Mouse (Mus musculus) left cerebral cortex, postnatal 10 days (tissue): Measurements from ENCODE around the gene Eno1. TPM values are rescaled to one million over a fixed set of nuclear protein-coding genes. Genes with fewer than 3 reads are reported as not detected.

Experiments
- DNase-seq, 2 experiments: peaks; one replicate each; pipeline ENCODE4 v3.0.0; 2021 to 2022; ENCODE audit warnings: low spot score in 2 of 2, mixed read lengths in 1 of 2; ENCODE audit errors: extremely low spot score in 1 of 2
- intact Hi-C: fragments of 180-260 bp; cut with DNase I; formaldehyde crosslinking; loops from one replicate; pipeline ENCODE4 v1.15.1; 2025
- total RNA-seq, 2 experiments: library from RNA; stranded (reverse); gene quantifications; 2 replicates each; pipeline ENCODE4 v1.2.3; 2021

Gene Eno1
- total RNA-seq, 2 experiments from 2014 or later = 308 to 325 TPM

DNA sequence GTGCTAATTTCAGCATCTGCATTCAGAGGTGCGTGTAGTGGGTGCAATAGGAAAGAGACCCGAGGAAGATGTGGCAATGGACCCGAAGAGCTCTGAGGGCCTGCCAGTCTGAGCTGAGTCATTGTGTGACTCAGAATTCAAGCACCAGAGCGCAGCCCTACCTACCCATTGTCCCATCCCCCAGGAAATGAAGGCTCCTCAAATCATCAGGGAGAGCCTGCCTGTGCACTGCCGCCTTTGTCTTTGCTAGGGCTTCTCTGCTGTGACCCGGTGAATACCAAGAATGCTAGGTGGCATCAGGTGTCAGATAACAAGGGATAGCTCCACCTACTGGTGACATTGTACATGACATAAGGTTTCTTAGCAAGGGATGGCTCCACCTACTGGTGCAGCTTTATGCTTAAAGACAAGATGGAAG, 3.4 kb downstream of the Eno1 start:
- intact Hi-C loops = loop anchor here (10.0 kb wide), 1 partner anchor 205 kb away; no protein-coding TSS in a partner anchor
- peak; percentile 67 to 84 for DNase-seq

GRCm38 (mm10) chr4:150240381-150240886, 3.9 kb downstream of the Eno1 start:
- DNase-seq = no peak
- intact Hi-C loops = no loop called here

DNA sequence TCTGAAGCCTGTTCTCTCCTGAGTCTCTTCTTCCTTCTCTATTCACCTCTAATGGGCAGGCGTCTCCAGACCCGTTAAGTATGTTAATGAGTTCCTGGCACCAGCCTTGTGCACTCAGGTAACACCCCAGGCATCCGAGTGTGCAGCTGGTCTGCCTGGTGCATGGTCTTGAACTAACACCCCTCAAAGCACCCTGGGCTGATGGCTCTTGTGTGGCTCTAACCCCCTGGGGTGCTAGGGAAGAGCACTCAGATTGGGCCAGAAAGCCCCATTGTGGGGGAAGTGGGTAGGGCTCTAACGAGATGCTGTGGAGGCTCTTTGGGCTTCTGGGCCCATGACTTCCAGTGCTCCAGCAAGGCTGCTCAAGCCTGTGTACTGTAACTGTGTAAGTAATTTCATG, 5.2 kb downstream of the Eno1 start:
- intact Hi-C loops = no loop called here
- DNase-seq = no peak

DNA sequence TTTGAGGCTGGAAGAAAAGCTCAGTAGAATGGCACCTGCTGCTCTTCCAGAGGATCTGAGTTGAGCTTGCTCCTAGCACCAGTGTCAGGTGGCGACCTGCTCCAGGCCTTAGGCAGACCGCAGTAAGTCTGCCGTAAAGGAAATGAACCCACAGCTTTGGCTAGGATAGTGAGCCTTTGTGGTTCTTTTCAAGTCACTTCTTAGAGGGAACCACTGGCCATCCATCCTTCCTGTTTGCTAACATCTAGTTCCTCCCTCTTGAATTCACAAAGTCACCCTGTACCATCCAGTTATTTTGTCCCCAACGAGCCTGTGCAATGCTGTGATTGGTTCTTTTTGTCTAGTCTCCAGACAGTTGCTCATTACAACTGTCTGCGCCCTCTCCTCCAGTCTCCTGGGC, 6.2 kb downstream of the Eno1 start:
- intact Hi-C loops = no loop called here
- no peak for DNase-seq

- DNase-seq = no peak
- intact Hi-C loops = no loop called here
These were observed 9.4 kb downstream of the Eno1 start for GRCm38 (mm10) chr4:150245876-150246275.

DNA sequence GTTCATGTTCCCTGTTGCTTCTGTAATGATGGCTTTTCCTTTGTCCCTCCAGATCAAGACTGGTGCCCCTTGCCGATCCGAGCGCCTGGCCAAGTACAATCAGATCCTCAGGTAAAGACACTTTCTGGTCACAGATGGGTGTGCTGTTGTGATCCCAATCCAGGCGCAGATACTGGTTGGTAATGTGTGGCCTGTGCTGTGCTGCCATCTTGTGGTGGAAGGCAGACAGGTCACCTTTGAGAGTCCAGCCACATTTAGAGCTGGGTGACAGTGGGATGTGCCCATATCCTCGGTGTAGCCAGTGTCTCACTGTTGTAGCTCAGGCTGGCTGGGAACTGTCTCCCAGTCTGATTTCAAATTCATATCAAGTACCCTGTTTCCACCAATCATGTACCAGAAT, 11.5 kb downstream of the Eno1 start:
- intact Hi-C loops = no loop called here
- peak; percentile 71 to 80 for DNase-seq

DNA sequence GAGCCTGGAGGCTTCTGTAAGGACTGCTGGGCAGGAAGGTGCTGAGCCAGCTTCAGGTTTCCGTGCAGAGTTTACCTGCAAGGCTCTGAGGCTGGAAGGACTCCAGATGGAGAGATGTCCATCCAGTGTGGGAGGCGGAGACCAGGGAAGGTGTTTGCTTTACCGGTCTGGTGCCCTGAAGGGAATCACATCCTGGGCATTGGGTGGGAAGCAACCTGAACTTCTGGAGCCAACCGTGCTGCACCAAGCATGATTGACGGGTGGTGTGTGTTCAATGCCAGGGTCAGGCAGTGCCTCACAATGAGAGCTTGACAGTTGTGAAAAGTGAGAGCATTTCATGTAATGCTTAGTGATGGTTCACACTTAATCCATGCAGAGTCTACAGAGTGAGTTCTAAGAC, 12.4 kb downstream of the Eno1 start:
- intact Hi-C loops = no loop called here

DNA sequence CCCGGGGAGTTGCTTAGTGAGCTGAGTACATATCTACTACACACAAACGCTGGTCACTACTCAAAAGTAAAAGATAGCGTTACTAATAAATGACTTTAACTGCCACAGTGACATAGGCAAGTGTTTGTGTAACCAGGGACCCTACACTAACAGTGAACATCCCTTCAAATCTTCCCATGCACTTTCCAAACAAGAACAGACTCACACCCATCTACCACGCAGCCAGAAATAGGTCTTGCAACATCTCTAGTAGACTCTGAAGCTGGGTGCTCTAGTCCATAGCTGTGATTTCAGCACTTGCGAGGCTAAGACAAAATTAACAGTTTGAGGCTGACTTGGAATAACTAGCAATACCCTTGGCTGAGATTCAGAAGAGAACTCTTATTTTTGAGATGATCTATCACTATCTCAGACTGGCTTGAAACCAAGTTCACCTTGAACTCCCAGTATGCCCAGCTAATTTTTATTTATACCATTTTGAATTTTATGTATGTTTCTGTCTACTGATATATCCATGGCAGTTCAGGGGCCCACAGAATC, 13.3 kb downstream of the Eno1 start:
- no peak for DNase-seq
- intact Hi-C loops = no loop called here

More for the DNA sequence above, 12.4 kb downstream of the Eno1 start:
- DNase-seq = no peak

DNA sequence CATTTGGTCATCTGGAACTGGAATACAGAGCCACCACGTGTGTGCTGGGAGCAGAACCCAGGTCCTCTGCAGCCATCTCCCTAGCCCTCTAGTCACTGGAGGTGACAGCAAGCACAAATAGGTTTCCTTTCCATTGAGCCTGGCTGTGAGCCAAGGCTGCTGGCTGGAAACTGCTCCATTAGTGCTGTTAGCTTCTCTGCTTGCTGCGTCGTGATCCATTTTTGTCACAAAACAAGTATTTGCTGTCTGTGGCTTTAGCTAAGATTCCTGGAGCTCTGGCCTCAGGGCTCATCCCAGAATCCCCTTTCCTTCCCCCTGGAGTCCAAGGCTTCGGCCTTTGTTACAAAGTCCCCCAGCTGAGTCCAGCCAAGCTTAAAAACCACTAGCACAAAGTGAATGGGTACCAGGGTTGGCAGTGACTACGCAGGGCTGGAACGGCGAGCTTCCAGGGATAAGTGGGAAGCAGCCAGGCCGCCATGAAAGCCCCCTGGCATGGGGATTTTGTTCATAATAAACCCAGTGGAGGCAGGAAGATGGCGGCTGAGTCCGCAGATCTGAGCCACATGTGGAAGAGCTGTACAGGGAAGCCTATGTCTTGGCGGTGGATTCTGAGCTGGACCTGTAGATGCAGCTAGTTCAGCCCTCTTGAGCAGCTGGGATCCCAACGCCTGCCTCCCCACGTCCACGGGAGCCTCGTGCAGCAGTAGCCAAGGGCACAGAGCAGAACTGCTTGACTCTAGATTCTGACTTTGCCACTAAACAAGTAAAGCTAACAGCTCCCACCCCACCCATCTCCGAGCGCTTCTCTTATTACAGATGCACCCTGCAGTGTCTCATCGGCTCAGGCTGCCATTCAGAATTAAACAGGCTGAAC, 14.3 kb downstream of the Eno1 start:
- peak; percentile 50 to 53 for DNase-seq

DNA sequence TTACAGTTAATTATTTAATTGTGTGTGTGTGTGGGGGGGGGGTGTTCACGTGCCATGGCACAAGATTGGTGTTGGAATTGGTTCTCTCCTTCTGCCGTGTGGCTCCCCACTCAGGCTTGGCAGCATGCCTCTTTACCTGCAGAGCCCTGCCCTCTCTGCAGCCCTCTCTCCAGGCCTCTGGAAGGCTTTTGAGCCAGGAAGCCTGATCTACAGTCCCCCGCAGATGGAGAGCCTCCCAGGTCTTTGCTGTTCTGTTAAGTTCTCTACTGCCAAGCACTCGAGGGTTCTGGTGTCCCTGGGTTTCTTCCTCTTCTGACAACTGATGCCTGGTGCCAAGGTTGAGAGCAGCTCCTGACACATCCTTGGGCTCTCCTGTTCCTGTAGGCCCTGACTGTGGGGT, 17.9 kb downstream of the Eno1 start:
- intact Hi-C loops = no loop called here
- no peak for DNase-seq

More for the DNA sequence above, 14.3 kb downstream of the Eno1 start:
- intact Hi-C loops = no loop called here

DNA sequence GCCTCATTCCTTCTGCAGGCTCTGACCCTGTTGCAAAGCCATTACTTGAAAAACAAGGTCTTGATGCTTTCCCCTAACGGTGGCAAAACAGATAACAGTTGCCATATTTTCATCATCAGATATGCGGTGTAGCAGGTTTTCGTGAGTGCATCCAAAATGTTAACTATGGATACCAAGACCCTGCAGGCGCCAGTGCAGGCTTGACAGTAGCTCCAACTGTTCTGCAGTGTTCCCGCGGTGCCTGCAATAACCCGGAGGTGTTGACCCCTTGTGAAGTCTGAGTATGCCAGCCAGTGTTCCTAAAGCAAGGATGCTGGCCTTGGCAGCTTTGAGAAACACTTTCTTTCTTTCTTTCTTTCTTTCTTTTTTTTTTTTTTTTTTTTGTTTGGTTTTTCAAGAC, 18.7 kb downstream of the Eno1 start:
- DNase-seq = no peak
- intact Hi-C loops = no loop called here

GRCm38 (mm10) chr4:150257252-150258204, 21.0 kb downstream of the Eno1 start:
- peak; percentile 72 to 88 for DNase-seq
- intact Hi-C loops = no loop called here

DNA sequence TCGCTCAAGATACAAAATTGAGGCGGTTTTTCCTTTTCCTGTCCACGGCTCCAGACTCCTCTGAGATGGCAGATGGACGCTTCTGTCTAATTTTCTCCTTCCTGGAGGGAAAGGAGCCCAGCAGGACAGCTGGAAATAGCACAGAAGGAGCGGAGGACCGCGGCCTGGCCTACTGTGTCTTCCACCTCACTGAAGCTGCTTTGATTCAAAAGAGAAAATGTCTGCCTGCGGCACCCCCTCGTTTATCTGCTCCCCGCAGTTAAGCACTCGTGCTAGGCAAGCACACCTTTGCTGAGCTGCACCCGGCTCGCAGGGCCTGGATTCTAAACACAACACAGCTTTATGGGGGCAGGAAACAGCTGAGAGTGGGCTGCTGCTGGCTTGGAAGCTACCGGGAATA, 21.9 kb downstream of the Eno1 start:
- intact Hi-C loops = no loop called here

GRCm38 (mm10) chr4:150259577-150259976, 23.1 kb downstream of the Eno1 start:
- intact Hi-C loops = no loop called here
- DNase-seq = no peak

More for the DNA sequence above, 21.9 kb downstream of the Eno1 start:
- DNase-seq = no peak

GRCm38 (mm10) chr4:150260111-150260510, 23.6 kb downstream of the Eno1 start:
- intact Hi-C loops = loop anchor here (10.0 kb wide), 1 partner anchor 205 kb away; no protein-coding TSS in a partner anchor

DNA sequence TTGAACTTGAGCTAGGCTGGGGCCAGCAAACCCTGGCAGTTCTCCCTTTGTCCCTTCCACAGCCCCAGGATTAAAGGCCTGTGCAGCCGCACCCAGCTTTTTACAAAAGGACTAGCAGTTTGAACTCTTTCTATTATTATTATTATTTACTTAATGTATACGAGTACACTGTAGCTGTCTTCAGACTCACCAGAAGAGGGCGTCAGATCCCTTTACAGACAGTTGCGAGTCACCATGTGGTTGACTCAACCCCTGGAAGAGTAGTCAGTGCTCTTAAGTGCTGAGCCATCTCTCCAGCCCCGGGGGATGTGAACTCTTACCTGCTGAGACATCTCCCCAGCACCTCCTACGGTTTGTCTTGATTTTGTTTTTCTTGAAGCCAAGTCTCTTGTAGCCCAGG, 24.2 kb downstream of the Eno1 start:
- no peak for DNase-seq
- intact Hi-C loops = loop anchor here (10.0 kb wide), 1 partner anchor 204 kb away; no protein-coding TSS in a partner anchor

More at GRCm38 (mm10) chr4:150260111-150260510, 23.6 kb downstream of the Eno1 start:
- no peak for DNase-seq

GRCm38 (mm10) chr4:150262301-150262700, 25.8 kb downstream of the Eno1 start:
- no peak for DNase-seq
- intact Hi-C loops = loop anchor here (10.0 kb wide), 1 partner anchor 202 kb away; no protein-coding TSS in a partner anchor

- intact Hi-C loops = loop anchor here (10.0 kb wide), 1 partner anchor 200 kb away; no protein-coding TSS in a partner anchor
These were observed 28.4 kb downstream of the Eno1 start for GRCm38 (mm10) chr4:150264903-150265302.

DNA sequence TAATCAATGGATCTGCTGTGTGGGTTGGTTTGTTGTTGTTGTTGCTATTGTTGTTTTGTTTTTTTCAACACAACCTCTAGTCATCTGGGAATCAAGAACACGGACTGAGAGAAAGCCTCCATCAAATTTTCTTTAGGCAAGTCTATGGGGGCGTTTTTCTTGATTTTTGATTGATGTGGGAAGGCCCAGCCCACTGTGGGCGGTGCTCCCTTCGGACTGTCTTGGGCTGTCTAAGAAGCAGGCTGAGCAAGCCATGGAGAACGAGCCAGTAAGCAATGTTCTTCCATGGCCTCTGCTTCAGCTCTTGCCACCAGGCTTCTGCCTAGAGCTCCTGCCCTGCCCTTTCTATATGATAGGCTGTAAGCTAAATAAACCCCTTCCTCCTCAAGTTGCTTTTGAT, 28.9 kb downstream of the Eno1 start:
- no peak for DNase-seq
- intact Hi-C loops = loop anchor here (10.0 kb wide), 1 partner anchor 199 kb away; no protein-coding TSS in a partner anchor

More at GRCm38 (mm10) chr4:150264903-150265302, 28.4 kb downstream of the Eno1 start:
- DNase-seq = no peak
